Comparison of ENCODE assay signal across 13 mouse cellular contexts in genomic region chr3:122428325-122428821, GRCm38 (mm10).
DNase-seq lines count a peak whose midpoint lies in the region; ATAC-seq and TF ChIP-seq lines count a peak whose summit lies in the region.
"Had no signal": no experiment of that assay in that cellular context is flagged by ENCODE, and none has a peak within 500 bp of the region (broad histone marks: within the 10 kb centered on the region; RNA-seq: fewer than 3 reads in every experiment).

No protein-coding gene starts in this region.

- DNase-seq in heart, embryonic 10.5 days (ENCODE audit: low spot score) = peak; percentile 83
- no peak for DNase-seq in heart, postnatal 36 days
- peak; percentile 18 for DNase-seq in urinary bladder, postnatal 14 days (ENCODE audit: low spot score)
- no peak for DNase-seq in urinary bladder, postnatal 25 days (ENCODE audit: low spot score)
- peak; percentile 57 for DNase-seq in liver, postnatal 0 days
- no peak for DNase-seq in lung, adult 2 months
- no peak for DNase-seq in urinary bladder, postnatal 36 days (ENCODE audit: low spot score in 2 of 2)
- DNase-seq: cerebellum, postnatal 36 days; kidney, postnatal 14 days; lung, postnatal 4 days had no signal

- no peaks in the 10 kb centered on the region for H3K27me3 ChIP-seq in heart, embryonic 10.5 days (ENCODE audit: insufficient read depth, poor library complexity, severe bottlenecking)
- H3K27me3 ChIP-seq in liver, postnatal 0 days (ENCODE audit: insufficient read depth, low read length) = no peaks in the 10 kb centered on the region
- H3K27me3 ChIP-seq: neural tube, embryonic 12.5 days had no signal

- no peak for TF ChIP-seq POLR2A in lung, adult 2 months (IDR thresholded peaks at IDR 0.05; ENCODE audit: borderline replicate concordance, extremely low read depth, low read depth, low read length)

- no peaks in the 10 kb centered on the region for H3K9me3 ChIP-seq in heart, embryonic 10.5 days
- H3K9me3 ChIP-seq in liver, postnatal 0 days (ENCODE audit: low read length) = no peaks in the 10 kb centered on the region
- H3K9me3 ChIP-seq: limb, embryonic 10.5 days; neural tube, embryonic 12.5 days had no signal

- H3K36me3 ChIP-seq in heart, embryonic 10.5 days = no peaks in the 10 kb centered on the region
- H3K36me3 ChIP-seq in liver, postnatal 0 days (replicated peaks; ENCODE audit: insufficient read depth, low read length) = peaks cover 5% of the 10 kb centered on the region; the same call in 1 of the 2 replicates
- H3K36me3 ChIP-seq: limb, embryonic 10.5 days had no signal

- intact Hi-C loops in heart, postnatal 36 days (cut with DNase I) = no loop called here

- H3K4me1 ChIP-seq in heart, embryonic 10.5 days = peaks cover 49% of the 10 kb centered on the region
- H3K4me1 ChIP-seq in liver, postnatal 0 days (ENCODE audit: insufficient read depth) = peaks cover 24% of the 10 kb centered on the region
- peaks cover 3% of the 10 kb centered on the region; the same call in 1 of the 2 replicates for H3K4me1 ChIP-seq in lung, adult 2 months (ENCODE audit: control insufficient read depth, insufficient read depth, low read length)

- 37% methylated on average over 7 of the region's 7 CpGs for WGBS in heart, embryonic 10.5 days
- WGBS in liver, postnatal 0 days (ENCODE audit: insufficient replicate concordance) = 51% methylated on average over 7 of the region's 7 CpGs
- WGBS in lung, adult 2 months = 88% methylated on average over 7 of the region's 7 CpGs

- peak; percentile 90 for ATAC-seq in liver, postnatal 0 days
- no peak for ATAC-seq in CD4-positive, CD25-positive, alpha-beta regulatory T cell, adult 4 months

- no peak for TF ChIP-seq CTCF in liver, postnatal 0 days (IDR thresholded peaks at IDR 0.05; ENCODE audit: low read depth)
- TF ChIP-seq CTCF in lung, adult 2 months (IDR thresholded peaks at IDR 0.05; ENCODE audit: insufficient read depth, low read length) = no peak

- H3K9ac ChIP-seq in liver, postnatal 0 days (replicated peaks) = no peak overlapping the region
- H3K9ac ChIP-seq: neural tube, embryonic 12.5 days had no signal

- no peak overlapping the region for H3K4me3 ChIP-seq in heart, embryonic 10.5 days
- no peak overlapping the region for H3K4me3 ChIP-seq in liver, postnatal 0 days (ENCODE audit: low read depth, low read length)
- H3K4me3 ChIP-seq in lung, adult 2 months (replicated peaks; ENCODE audit: extremely low read depth, low read depth, low read length) = no peak overlapping the region
- H3K4me3 ChIP-seq: limb, embryonic 10.5 days; neural tube, embryonic 12.5 days had no signal

- H3K27ac ChIP-seq in heart, embryonic 10.5 days = no peak overlapping the region
- H3K27ac ChIP-seq in liver, postnatal 0 days (ENCODE audit: low read depth) = peak overlapping the region; percentile 69
- H3K27ac ChIP-seq: limb, embryonic 10.5 days; neural tube, embryonic 12.5 days had no signal

- 0 out of 2 replicates have a peak, but pooled peaks have one; percentile 35 for TF ChIP-seq EP300 in liver, postnatal 0 days (IDR thresholded peaks at IDR 0.05; ENCODE audit: low read depth)

- H3K4me2 ChIP-seq in liver, postnatal 0 days (ENCODE audit: low read depth, low read length) = no peak overlapping the region
- H3K4me2 ChIP-seq: neural tube, embryonic 12.5 days had no signal

Comparison
In these comparisons a context has a peak if more than half of its experiments do, and no peak if none do; other contexts are left out.
1. DNase-seq: peak in heart, embryonic 10.5 days (single experiment), urinary bladder, postnatal 14 days (single experiment) and liver, postnatal 0 days (single experiment); none in heart, postnatal 36 days (0 of 2), urinary bladder, postnatal 25 days (single experiment), lung, adult 2 months (single experiment) and urinary bladder, postnatal 36 days (0 of 2).